Mouse (Mus musculus) CH12.LX (cell line): ENCODE results near the gene Flot1.

Experiments used
- BHLHE40 ChIP-seq: IDR thresholded peaks from 2 replicates; pipeline ENCODE4 v1.6.1; 2011; ENCODE audit warnings: mild to moderate bottlenecking, low read depth, low read length, improper control_type of control experiment
- CTCF ChIP-seq, 2 experiments: IDR thresholded peaks in 1 of 2; conservative IDR thresholded peaks in 1 of 2; 2 replicates each; pipeline ENCODE4 v1.5.1; 2011 to 2012; ENCODE audit warnings: low read depth in 2 of 2, low read length in 2 of 2, improper control_type of control experiment in 1 of 2, inconsistent platforms in 1 of 2, mild to moderate bottlenecking in 1 of 2, moderate library complexity in 1 of 2
- E2F4 ChIP-seq: IDR thresholded peaks from 2 replicates; pipeline ENCODE4 v1.6.1; 2011; ENCODE audit warnings: low read depth, low read length, improper control_type of control experiment; ENCODE audit not compliant: insufficient replicate concordance
- ETS1 ChIP-seq: conservative IDR thresholded peaks from 2 replicates; pipeline ENCODE4 v1.6.1; 2012; ENCODE audit warnings: low read depth, mild to moderate bottlenecking, inconsistent platforms, low read length, improper control_type of control experiment, moderate library complexity
- KAT2A ChIP-seq: IDR thresholded peaks from 2 replicates; pipeline ENCODE4 v1.6.1; 2012; ENCODE audit warnings: low read length, improper control_type of control experiment, inconsistent platforms; ENCODE audit not compliant: insufficient replicate concordance
- MAFK ChIP-seq: IDR thresholded peaks from 2 replicates; pipeline ENCODE4 v1.6.1; 2011; ENCODE audit warnings: low read length, improper control_type of control experiment; ENCODE audit not compliant: insufficient replicate concordance
- MAZ ChIP-seq: IDR thresholded peaks from 2 replicates; pipeline ENCODE4 v1.6.1; 2012; ENCODE audit warnings: low read depth, mild to moderate bottlenecking, inconsistent platforms, low read length, improper control_type of control experiment, moderate library complexity
- MYC ChIP-seq: IDR thresholded peaks from 2 replicates; pipeline ENCODE4 v1.6.1; 2011; ENCODE audit warnings: low read depth, mild to moderate bottlenecking, improper control_type of control experiment, low read length
- PAX5 ChIP-seq: IDR thresholded peaks from 2 replicates; pipeline ENCODE4 v1.6.1; 2012; ENCODE audit warnings: low read length, inconsistent platforms, mixed read lengths
- POLR2A ChIP-seq: IDR thresholded peaks from 2 replicates; pipeline ENCODE4 v1.6.1; 2011; ENCODE audit warnings: low read depth, mild to moderate bottlenecking, improper control_type of control experiment, low read length
- POLR2AphosphoS2 ChIP-seq: IDR thresholded peaks from 2 replicates; pipeline ENCODE4 v1.6.1; 2011; ENCODE audit warnings: low read depth, low read length, improper control_type of control experiment
- TBP ChIP-seq: conservative IDR thresholded peaks from 2 replicates; pipeline ENCODE4 v1.6.1; 2011; ENCODE audit warnings: low read depth, low read length, improper control_type of control experiment
- TCF12 ChIP-seq: IDR thresholded peaks from 2 replicates; pipeline ENCODE4 v1.6.1; 2014; ENCODE audit warnings: low read depth, mild to moderate bottlenecking, inconsistent platforms, low read length, improper control_type of control experiment
- ZMIZ1 ChIP-seq: IDR thresholded peaks from 2 replicates; pipeline ENCODE4 v1.6.1; 2012; ENCODE audit warnings: low read depth, mild to moderate bottlenecking, inconsistent platforms, low read length, improper control_type of control experiment

DNA sequence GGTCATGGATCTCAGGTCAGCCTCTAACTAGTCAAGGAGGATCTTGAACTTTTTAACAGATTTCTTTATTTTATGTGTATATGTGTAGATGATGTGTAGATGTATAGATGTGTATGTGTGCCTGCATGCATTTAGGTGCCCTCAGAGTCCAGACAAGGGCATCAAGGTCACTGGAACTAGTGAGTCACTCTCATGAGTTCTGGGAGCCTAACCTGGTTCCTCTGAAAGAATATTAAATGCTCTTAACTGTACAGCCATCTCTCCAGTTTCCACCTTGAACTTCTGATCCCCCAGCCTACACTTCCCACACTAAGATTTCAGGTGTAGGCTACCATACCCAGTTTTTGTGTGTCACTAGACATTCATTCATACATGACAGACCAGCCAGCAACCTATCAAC lies 35.5 kb upstream of the Flot1 start:
- TF ChIP-seq POLR2A: no peak
- TF ChIP-seq TBP: no peak
- no peak for TF ChIP-seq KAT2A
- TF ChIP-seq POLR2AphosphoS2: no peak
- TF ChIP-seq BHLHE40: no peak
- TF ChIP-seq ETS1: no peak
- TF ChIP-seq MAFK: no peak
- TF ChIP-seq CTCF (conservative IDR thresholded peaks at IDR 0.05 in 1 of 2, IDR thresholded peaks at IDR 0.05 in 1 of 2; ENCODE audit: low read depth in 2 of 2, low read length in 2 of 2): no peak
- no peak for TF ChIP-seq TCF12
- TF ChIP-seq E2F4: no peak
- TF ChIP-seq MAZ: no peak
- TF ChIP-seq ZMIZ1: no peak
- TF ChIP-seq MYC: no peak
- TF ChIP-seq PAX5: no peak
